Mouse (Mus musculus) 416B (cell line): ENCODE data around the gene 1700001F09Rik.
"Not testable (repeated sequence)": the region's sequence is repeated elsewhere in the genome, so short reads cannot be mapped to it uniquely, and the experiment has no call there.

Source experiments
- DNase-seq: peaks from one replicate; pipeline ENCODE4 v3.0.0; 2011; ENCODE audit warnings: low read depth

The 1700001F09Rik gene

GRCm38 (mm10) chr14:43347711-43348110 is at the start of gene 1700001F09Rik:
1700001F09Rik (minus strand) TSS chr14:43347811.
- not testable (repeated sequence) for DNase-seq

GRCm38 (mm10) chr14:43361713-43362112 is 14.1 kb upstream of the 1700001F09Rik start:
- DNase-seq, result not testable (repeated sequence)

DNA sequence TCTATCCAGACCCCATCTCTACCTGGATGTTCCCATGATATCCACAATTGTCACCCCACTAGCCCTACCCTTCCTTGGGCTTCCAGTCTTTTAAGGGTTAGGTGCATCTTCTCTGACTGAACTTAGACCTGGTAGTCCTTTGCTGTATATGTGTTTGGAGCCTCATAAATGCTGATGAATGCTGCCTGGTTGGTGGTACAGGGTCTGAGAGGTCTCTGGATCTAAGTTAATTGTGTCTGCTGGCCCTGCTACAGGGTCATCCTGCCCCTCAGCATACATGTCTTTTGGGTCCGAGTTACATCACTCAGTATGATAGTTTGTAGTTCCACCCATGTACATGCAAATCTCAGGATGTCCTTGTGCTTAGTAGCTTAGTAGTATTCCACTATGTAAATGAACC is 11.6 kb upstream of the 1700001F09Rik start:
- not testable (repeated sequence) for DNase-seq

DNA sequence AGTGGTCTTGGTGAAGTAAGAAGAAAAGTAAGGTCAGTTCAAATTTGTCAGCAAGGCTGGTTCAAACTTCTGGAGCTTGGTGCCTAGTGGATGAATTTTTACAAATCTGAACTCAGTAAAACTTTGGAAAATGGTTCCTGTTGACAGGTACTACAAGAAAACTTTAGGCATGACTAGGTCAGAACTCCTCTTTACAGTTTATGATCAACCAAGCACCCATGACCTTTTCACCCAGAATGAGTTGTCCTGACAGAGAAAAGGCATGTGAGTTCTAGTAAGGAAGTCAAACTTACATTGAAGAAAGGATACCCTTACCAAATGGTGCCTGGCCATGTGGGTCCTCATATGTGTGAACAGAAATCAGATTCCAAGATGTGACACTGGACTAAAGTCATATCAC is 9.9 kb upstream of the 1700001F09Rik start:
- not testable (repeated sequence) for DNase-seq

DNA sequence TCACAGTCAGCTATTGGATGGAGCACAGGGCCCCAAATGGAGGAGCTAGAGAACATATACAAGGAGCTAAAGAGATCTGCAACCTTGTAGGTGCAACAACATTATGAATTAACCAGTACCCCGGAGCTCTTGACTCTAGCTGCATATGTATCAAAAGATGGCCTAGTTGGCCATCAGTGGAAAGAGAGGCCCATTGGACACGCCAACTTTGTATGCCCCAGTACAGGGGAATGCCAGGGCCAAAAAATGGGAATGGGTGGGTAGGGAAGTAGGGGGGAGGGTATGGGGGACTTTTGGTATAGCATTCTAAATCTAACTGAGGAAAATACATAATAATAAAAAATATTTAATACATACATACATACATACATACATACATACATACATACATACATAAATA is 5.3 kb upstream of the 1700001F09Rik start:
- not testable (repeated sequence) for DNase-seq

DNA sequence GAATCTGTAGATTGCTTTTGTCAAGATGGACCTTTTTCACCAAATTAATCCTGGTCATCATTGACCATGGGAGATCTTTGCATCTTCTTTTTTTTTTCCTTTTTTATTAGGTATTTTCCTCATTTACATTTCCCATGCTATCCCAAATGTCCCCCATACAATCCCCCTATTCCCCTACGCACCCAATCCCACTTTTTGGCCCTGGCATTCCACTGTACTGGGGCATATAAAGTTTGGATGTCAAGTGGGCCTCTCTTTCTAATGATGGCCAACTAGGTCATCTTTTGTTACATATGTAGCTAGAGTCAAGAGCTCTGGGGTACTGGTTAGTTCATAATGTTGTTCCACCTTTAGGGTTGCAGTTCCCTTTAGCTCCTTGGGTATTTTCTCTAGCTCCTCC is 10.0 kb downstream of the 1700001F09Rik start:
- DNase-seq, result not testable (repeated sequence)

DNA sequence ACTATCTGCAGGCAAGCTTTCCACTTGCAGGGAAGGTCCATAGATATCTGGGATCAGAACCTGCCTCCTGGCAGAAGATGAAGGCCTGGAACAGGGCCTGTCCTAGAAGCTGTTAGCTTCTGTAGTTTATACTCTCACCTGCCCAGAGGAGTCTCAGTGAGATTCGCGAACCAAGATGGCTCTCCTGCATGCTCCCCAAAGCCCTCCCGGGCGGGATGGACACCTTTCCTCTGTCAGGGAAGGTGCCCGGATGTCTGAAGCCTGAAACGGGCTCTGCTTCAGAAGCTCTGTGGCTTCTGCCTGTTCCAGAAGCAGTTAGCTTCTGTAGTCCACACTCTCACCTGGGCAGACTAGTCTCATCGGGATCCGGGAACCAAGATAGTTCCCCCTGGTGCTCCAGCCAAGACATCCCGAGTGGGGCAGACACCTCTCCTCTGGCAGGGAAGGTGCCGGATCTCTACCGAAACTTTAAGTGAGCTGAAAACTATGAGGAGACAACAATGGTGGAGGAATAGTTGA is 16.2 kb downstream of the 1700001F09Rik start:
- not testable (repeated sequence) for DNase-seq

DNA sequence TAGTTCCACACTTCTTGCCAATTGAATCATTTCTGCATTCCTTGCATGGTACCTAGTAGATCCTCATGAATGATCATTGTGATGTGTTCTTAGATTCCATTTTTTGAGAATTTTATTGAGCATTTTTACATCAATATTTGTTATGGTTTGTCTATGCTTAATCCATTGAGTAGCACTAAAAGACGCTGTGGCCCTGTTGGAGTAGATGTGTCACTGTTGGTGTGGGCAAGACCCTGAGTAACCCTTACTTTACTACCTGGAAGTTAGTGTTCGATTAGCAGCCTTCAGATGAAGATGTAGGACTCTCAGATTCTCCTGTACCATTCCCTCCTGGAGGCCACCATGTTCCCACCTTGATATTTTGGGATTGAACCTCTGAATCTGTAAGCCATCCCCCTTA is 19.0 kb downstream of the 1700001F09Rik start:
- DNase-seq, result not testable (repeated sequence)

- not testable (repeated sequence) for DNase-seq
These were observed 28.1 kb downstream of the 1700001F09Rik start for GRCm38 (mm10) chr14:43319516-43319915.

- DNase-seq, result not testable (repeated sequence)
These were observed 54.1 kb downstream of the 1700001F09Rik start, which contains the start of gene Gm8127 for GRCm38 (mm10) chr14:43293503-43293902. Gm8127 (minus strand) TSS chr14:43293832.
